ENCODE assay signal across 7 mouse cellular contexts in the genomic region with DNA sequence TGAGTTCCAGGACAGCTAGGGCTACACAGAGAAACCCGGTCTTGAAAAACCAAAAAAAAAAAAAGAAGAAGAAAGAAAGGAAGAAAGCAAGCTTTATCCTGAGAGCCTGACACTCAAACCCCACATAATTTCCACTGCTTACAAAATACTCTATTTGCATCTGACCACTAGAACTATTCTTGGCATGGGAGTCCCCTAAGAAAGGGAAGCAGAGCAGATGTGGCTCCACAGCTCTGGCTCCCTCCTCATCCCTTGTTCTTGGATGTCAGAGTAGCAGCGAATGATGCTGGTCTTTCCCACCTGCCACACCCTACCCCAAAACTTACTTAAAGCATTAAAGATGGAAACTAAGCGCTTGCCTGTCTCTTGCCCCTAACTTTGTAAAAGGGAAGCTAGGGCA. TPM values are rescaled to one million over a fixed set of nuclear protein-coding genes. Genes with fewer than 3 reads are reported as not detected.
A peak's percentile ranks its signal among the peaks of the same experiment; 100 is the strongest.
DNase-seq lines count a peak whose midpoint lies in the region; ATAC-seq and TF ChIP-seq lines count a peak whose summit lies in the region.

No protein-coding gene starts in this region.

- peak overlapping the region; percentile 53 for H3K4me2 ChIP-seq in CH12.LX (ENCODE audit: insufficient read depth, low read depth, poor library complexity, severe bottlenecking)
- H3K4me2 ChIP-seq in heart, postnatal 0 days (ENCODE audit: low read depth, low read length), result peak overlapping the region; percentile 99

- in situ Hi-C loops in CH12.LX (cut with MboI; ENCODE audit: low pct_ligation_motif_present, low pct_unique_long_range_greater_than_20kb, low sequenced_read_pairs), result loop anchor here (25.0 kb wide), 1 partner anchor 1397 kb away; a partner anchor contains a TSS

- H3K4me1 ChIP-seq in CH12.LX (ENCODE audit: control insufficient read depth in 1 of 2, insufficient read depth in 2 of 2) (peaks cover 20 to 52% of the 10 kb centered on the region in 2 experiments), G1E (ENCODE audit: insufficient read depth, low read depth, low read length) (peaks cover 55% of the 10 kb centered on the region)
- peaks cover 47% of the 10 kb centered on the region for H3K4me1 ChIP-seq in heart, postnatal 0 days (ENCODE audit: control insufficient read depth, insufficient read depth)

- DNase-seq in CH12.LX (ENCODE audit: extremely low read depth), result peak; percentile 73
- DNase-seq in G1E (ENCODE audit: low spot score), result no peak
- no peak for DNase-seq in heart, postnatal 0 days (ENCODE audit: low spot score)
- no peak for DNase-seq in cerebellum, adult 9-10 months
- DNase-seq in cerebellum, postnatal 14 days, result no peak
- no peak for DNase-seq in c-Kit-positive CD71-positive TER-119-positive erythroid progenitor cells, embryonic 14.5 days (ENCODE audit: low spot score)

- TF ChIP-seq EP300 in CH12.LX (IDR thresholded peaks at IDR 0.05; ENCODE audit: low read length), result peak; percentile 77
- no peak for TF ChIP-seq EP300 in heart, postnatal 0 days (IDR thresholded peaks at IDR 0.05; ENCODE audit: low read depth)

- H3K9me3 ChIP-seq in CH12.LX (replicated peaks; ENCODE audit: low read length) (no peaks in the 10 kb centered on the region), G1E (replicated peaks) (no peaks in the 10 kb centered on the region)
- no peaks in the 10 kb centered on the region for H3K9me3 ChIP-seq in heart, postnatal 0 days (replicated peaks; ENCODE audit: control insufficient read depth, low read length)

- peaks cover 0 to 18% of the 10 kb centered on the region in 2 experiments for H3K36me3 ChIP-seq in CH12.LX (replicated peaks in 1 of 2; ENCODE audit: control insufficient read depth in 1 of 2, insufficient read depth in 1 of 2, low read length in 1 of 2)
- H3K36me3 ChIP-seq in G1E (replicated peaks), result peaks cover 47% of the 10 kb centered on the region
- no peaks in the 10 kb centered on the region for H3K36me3 ChIP-seq in heart, postnatal 0 days (replicated peaks; ENCODE audit: control insufficient read depth, insufficient read depth, low read length)

- dilution Hi-C loops in CH12.LX (cut with MboI; ENCODE audit: extremely low pct_ligation_motif_present, extremely low pct_unique_long_range_greater_than_20kb, low sequenced_read_pairs), result no loop called here

- H3K9ac ChIP-seq in CH12.LX (ENCODE audit: insufficient read depth, low read depth), result peak overlapping the region; percentile 83
- H3K9ac ChIP-seq in heart, postnatal 0 days (replicated peaks; ENCODE audit: low read depth, low read length), result no peak overlapping the region

- ATAC-seq in G1E (ENCODE audit: extremely low read depth, insufficient number of reproducible peaks, low FRiP score, poor library complexity, severe bottlenecking), result no peak
- no peak for ATAC-seq in heart, postnatal 0 days (ENCODE audit: insufficient read depth, low read depth)
- ATAC-seq in megakaryocyte, adult 5-6 weeks (ENCODE audit: poor library complexity, severe bottlenecking), result peak; percentile 27

- H3K79me2 ChIP-seq in CH12.LX (replicated peaks; ENCODE audit: control insufficient read depth, extremely low read depth, insufficient read depth, poor library complexity, severe bottlenecking), result peaks cover 63% of the 10 kb centered on the region

- H3K27me3 ChIP-seq in CH12.LX (replicated peaks) (no peaks in the 10 kb centered on the region), G1E (ENCODE audit: insufficient read depth, low read length) (no peaks in the 10 kb centered on the region)
- no peaks in the 10 kb centered on the region for H3K27me3 ChIP-seq in heart, postnatal 0 days (ENCODE audit: control insufficient read depth, insufficient read depth, low read length)

- peak overlapping the region; percentile 87 for H3K27ac ChIP-seq in CH12.LX (ENCODE audit: insufficient read depth, low read depth)
- H3K27ac ChIP-seq in heart, postnatal 0 days (ENCODE audit: low read depth), result no peak overlapping the region

- no peak for TF ChIP-seq POLR2A in CH12.LX (IDR thresholded peaks at IDR 0.05; ENCODE audit: low read depth, low read length)

- TF ChIP-seq RAD21 in CH12.LX (IDR thresholded peaks at IDR 0.05; ENCODE audit: low read depth, low read length), result no peak

- TF ChIP-seq CTCF in CH12.LX (conservative IDR thresholded peaks at IDR 0.05 in 1 of 2, IDR thresholded peaks at IDR 0.05 in 1 of 2; ENCODE audit: low read depth in 2 of 2, low read length in 2 of 2), result no peak
- TF ChIP-seq CTCF in G1E (IDR thresholded peaks at IDR 0.05; ENCODE audit: low read depth, low read length), result no peak
- no peak for TF ChIP-seq CTCF in heart, postnatal 0 days (IDR thresholded peaks at IDR 0.05; ENCODE audit: low read depth)

- H3K4me3 ChIP-seq in CH12.LX (replicated peaks in 1 of 3; ENCODE audit: low read depth in 2 of 3, low read length in 2 of 3, poor library complexity in 1 of 3) (peak overlapping the region; percentile 95 to 100 (median 98)), G1E (ENCODE audit: low read depth, low read length) (peak overlapping the region; percentile 97; the same call in 1 of the 2 replicates)
- peak overlapping the region; percentile 69 for H3K4me3 ChIP-seq in heart, postnatal 0 days (ENCODE audit: low read depth, low read length)

- 78% methylated on average over 3 of the region's 3 CpGs for WGBS in heart, postnatal 0 days

TF ChIP-seq in CH12.LX, 34 proteins besides CTCF, POLR2A, EP300 and RAD21:
- TF ChIP-seq MAFK (IDR thresholded peaks at IDR 0.05; ENCODE audit: insufficient replicate concordance, low read length), result no peak
- TF ChIP-seq UBTF (IDR thresholded peaks at IDR 0.05; ENCODE audit: low read depth, low read length), result no peak
- TF ChIP-seq USF1 (IDR thresholded peaks at IDR 0.05; ENCODE audit: low read depth, low read length), result no peak
- TF ChIP-seq USF2 (conservative IDR thresholded peaks at IDR 0.05; ENCODE audit: low read depth, low read length), result no peak
- no peak for TF ChIP-seq E2F4 (IDR thresholded peaks at IDR 0.05; ENCODE audit: insufficient replicate concordance, low read depth, low read length)
- TF ChIP-seq BHLHE40 (IDR thresholded peaks at IDR 0.05; ENCODE audit: low read depth, low read length), result 0 out of 2 replicates have a peak, but pooled peaks have one; percentile 29
- peak; percentile 60; the same call in 1 of the 2 replicates for TF ChIP-seq IRF4 (IDR thresholded peaks at IDR 0.05; ENCODE audit: low read depth, low read length)
- no peak for TF ChIP-seq NRF1 (IDR thresholded peaks at IDR 0.05; ENCODE audit: low read depth, low read length)
- peak; percentile 38; the same call in 1 of the 2 replicates for TF ChIP-seq ELF1 (IDR thresholded peaks at IDR 0.05; ENCODE audit: low read depth, low read length)
- peak; percentile 49; the same call in 1 of the 2 replicates for TF ChIP-seq MXI1 (IDR thresholded peaks at IDR 0.05; ENCODE audit: low read depth, low read length)
- peak; percentile 78 for TF ChIP-seq TCF12 (IDR thresholded peaks at IDR 0.05; ENCODE audit: low read depth, low read length)
- no peak for TF ChIP-seq KAT2A (IDR thresholded peaks at IDR 0.05; ENCODE audit: insufficient replicate concordance, low read length)
- peak; percentile 68 for TF ChIP-seq SIN3A (IDR thresholded peaks at IDR 0.05; ENCODE audit: low read length)
- TF ChIP-seq JUND (conservative IDR thresholded peaks at IDR 0.05; ENCODE audit: low read depth, low read length), result no peak
- peak; percentile 89 for TF ChIP-seq ETS1 (conservative IDR thresholded peaks at IDR 0.05; ENCODE audit: low read depth, low read length)
- TF ChIP-seq ZNF384 (IDR thresholded peaks at IDR 0.05; ENCODE audit: low read depth, low read length), result peak; percentile 88
- TF ChIP-seq ZKSCAN1 (IDR thresholded peaks at IDR 0.05; ENCODE audit: borderline replicate concordance, low read depth, low read length), result no peak
- no peak for TF ChIP-seq HCFC1 (IDR thresholded peaks at IDR 0.05; ENCODE audit: low read depth, low read length)
- TF ChIP-seq MEF2A (IDR thresholded peaks at IDR 0.05; ENCODE audit: borderline replicate concordance, low read depth, low read length), result peak; percentile 98
- TF ChIP-seq MAX (IDR thresholded peaks at IDR 0.05; ENCODE audit: low read length), result 0 out of 2 replicates have a peak, but pooled peaks have one; percentile 31

RNA-seq across cellular contexts. Expression of a gene that starts 16.6 kb away (rescaled TPM):
- 0.25 and 0.29 TPM in 2 replicates for total RNA-seq in CH12.LX (2012; rRNA removed)
- 0.11 TPM in 1 of 2 replicates, not detected in the other for total RNA-seq in CH12.LX (2014; rRNA removed)
- 0.15 and 0.21 TPM in 2 replicates for polyA plus RNA-seq in CH12.LX (2012; ENCODE audit: insufficient read length, low read depth)
- total RNA-seq in G1E (2014; fragmentation: Nextera tagmentation), result not detected in 2 replicates
- total RNA-seq in G1E (2017), result 0.06 and 0.11 TPM in 2 replicates
- not detected in 2 replicates for polyA plus RNA-seq in G1E (2012)
- total RNA-seq in heart, postnatal 0 days (2014; rRNA removed; ENCODE audit: low replicate concordance), result not detected in 2 replicates
- not detected in 2 replicates for polyA plus RNA-seq in heart, postnatal 0 days (2015; fragmentation: Nextera tagmentation; extraction: Ambion mirVana)
- 0.45 and 1.2 TPM in 2 replicates for total RNA-seq in megakaryocyte, adult 5-6 weeks (2015)
- total RNA-seq in megakaryocyte, adult 5-6 weeks (2017), result 1.7 and 4.1 TPM in 2 replicates

RNA-seq across cellular contexts. Expression of a gene that starts 17.2 kb away (rescaled TPM):
- total RNA-seq in CH12.LX (2012; rRNA removed) (25.8 and 31.0 TPM in 2 replicates), CH12.LX (2014; rRNA removed) (23.4 and 25.7 TPM in 2 replicates), G1E (2014; fragmentation: Nextera tagmentation) (19.2 and 26.0 TPM in 2 replicates), G1E (2017) (40.1 and 41.3 TPM in 2 replicates)
- polyA plus RNA-seq in CH12.LX (2012; ENCODE audit: insufficient read length, low read depth) (44.2 and 52.7 TPM in 2 replicates), G1E (2012) (10.2 and 12.8 TPM in 2 replicates)
- total RNA-seq in heart, postnatal 0 days (2014; rRNA removed; ENCODE audit: low replicate concordance), result 31.1 and 35.3 TPM in 2 replicates
- polyA plus RNA-seq in heart, postnatal 0 days (2015; fragmentation: Nextera tagmentation; extraction: Ambion mirVana), result 8.7 and 11.6 TPM in 2 replicates
- 39.6 and 48.4 TPM in 2 replicates for total RNA-seq in megakaryocyte, adult 5-6 weeks (2015)
- total RNA-seq in megakaryocyte, adult 5-6 weeks (2017), result 65.4 and 292 TPM in 2 replicates
